Comparison of ENCODE assay signal across 23 mouse cellular contexts in genomic region chr1:160123957-160124356, GRCm38 (mm10). TPM values are rescaled to one million over a fixed set of nuclear protein-coding genes. Genes with fewer than 3 reads are reported as not detected.
DNase-seq lines count a peak whose midpoint lies in the region; ATAC-seq and TF ChIP-seq lines count a peak whose summit lies in the region.
"Had no signal": no experiment of that assay in that cellular context is flagged by ENCODE, and none has a peak within 500 bp of the region (broad histone marks: within the 10 kb centered on the region; RNA-seq: fewer than 3 reads in every experiment).

No protein-coding gene starts in this region.

- ATAC-seq in intestine, embryonic 16.5 days: peak; percentile 91
- peak; percentile 78 for ATAC-seq in stomach, embryonic 14.5 days (ENCODE audit: insufficient number of reproducible peaks, insufficient read depth, low FRiP score, low read depth)
- ATAC-seq in stomach, postnatal 0 days (ENCODE audit: low FRiP score, low TSS enrichment): peak; percentile 89
- ATAC-seq in kidney, embryonic 14.5 days (ENCODE audit: low FRiP score, low TSS enrichment): no peak
- ATAC-seq: CD4-positive, CD25-positive, alpha-beta regulatory T cell, adult 4 months; forebrain, embryonic 14.5 days; forebrain, postnatal 0 days had no signal

- no peaks in the 10 kb centered on the region for H3K36me3 ChIP-seq in intestine, embryonic 16.5 days (ENCODE audit: control insufficient read depth, insufficient read depth, low read length)
- H3K36me3 ChIP-seq in stomach, embryonic 14.5 days (ENCODE audit: control insufficient read depth, insufficient read depth, low read length): no peaks in the 10 kb centered on the region
- no peaks in the 10 kb centered on the region for H3K36me3 ChIP-seq in stomach, postnatal 0 days (ENCODE audit: control insufficient read depth, insufficient read depth, low read length)
- no peaks in the 10 kb centered on the region for H3K36me3 ChIP-seq in kidney, embryonic 14.5 days (ENCODE audit: control insufficient read depth, insufficient read depth, low read length)
- H3K36me3 ChIP-seq: embryonic facial prominence, embryonic 12.5 days; embryonic facial prominence, embryonic 15.5 days; hindbrain, embryonic 12.5 days had no signal

- TF ChIP-seq CTCF in stomach, postnatal 0 days (IDR thresholded peaks at IDR 0.05; ENCODE audit: low read depth): no peak

- H3K27ac ChIP-seq in intestine, embryonic 16.5 days (ENCODE audit: low read length): no peak overlapping the region
- H3K27ac ChIP-seq in stomach, embryonic 14.5 days (ENCODE audit: low read length): no peak overlapping the region; the same call in 1 of the 2 replicates
- H3K27ac ChIP-seq in stomach, postnatal 0 days (replicated peaks): no peak overlapping the region
- no peak overlapping the region for H3K27ac ChIP-seq in kidney, embryonic 14.5 days (ENCODE audit: low read depth, low read length)
- H3K27ac ChIP-seq: embryonic facial prominence, embryonic 12.5 days; embryonic facial prominence, embryonic 15.5 days; gastrocnemius, adult 2 months; hindbrain, embryonic 12.5 days had no signal

- no peak for TF ChIP-seq EP300 in stomach, postnatal 0 days (optimal IDR thresholded peaks at IDR 0.05)

- no peak overlapping the region for H3K4me3 ChIP-seq in intestine, embryonic 16.5 days (ENCODE audit: low read length)
- no peak overlapping the region for H3K4me3 ChIP-seq in stomach, embryonic 14.5 days (ENCODE audit: low read depth, low read length)
- H3K4me3 ChIP-seq in stomach, postnatal 0 days (ENCODE audit: low read depth, low read length): no peak overlapping the region
- H3K4me3 ChIP-seq in kidney, embryonic 14.5 days (ENCODE audit: low read length): no peak overlapping the region
- H3K4me3 ChIP-seq: embryonic facial prominence, embryonic 12.5 days; embryonic facial prominence, embryonic 15.5 days; gastrocnemius, adult 2 months; hindbrain, embryonic 12.5 days had no signal

- H3K4me2 ChIP-seq in intestine, embryonic 16.5 days (ENCODE audit: low read depth, low read length): no peak overlapping the region
- H3K4me2 ChIP-seq in stomach, embryonic 14.5 days (replicated peaks; ENCODE audit: low read depth, low read length): no peak overlapping the region
- no peak overlapping the region for H3K4me2 ChIP-seq in stomach, postnatal 0 days (replicated peaks; ENCODE audit: low read depth)
- no peak overlapping the region for H3K4me2 ChIP-seq in kidney, embryonic 14.5 days (replicated peaks; ENCODE audit: low read depth, low read length)
- H3K4me2 ChIP-seq: embryonic facial prominence, embryonic 12.5 days; embryonic facial prominence, embryonic 15.5 days; heart, embryonic 11.5 days; hindbrain, embryonic 12.5 days had no signal

- no peak for DNase-seq in stomach, postnatal 0 days (ENCODE audit: low spot score)
- DNase-seq in thymus, postnatal 36 days: no peak
- DNase-seq in yolk sac, embryonic 10.5 days (ENCODE audit: low spot score): no peak
- DNase-seq: adrenal gland, adult 2 months; adrenal gland, postnatal 14 days; cerebellum, adult 11 months; cerebellum, adult 2 months; cerebellum, adult 9-11 months; cerebellum, postnatal 25 days; forebrain, postnatal 0 days; gastrocnemius, adult 2 months; gastrocnemius, postnatal 14 days had no signal

- no peak overlapping the region for H3K9ac ChIP-seq in intestine, embryonic 16.5 days (ENCODE audit: low read depth, low read length)
- no peak overlapping the region for H3K9ac ChIP-seq in stomach, embryonic 14.5 days (replicated peaks; ENCODE audit: low read depth, low read length)
- no peak overlapping the region for H3K9ac ChIP-seq in stomach, postnatal 0 days (ENCODE audit: low read length)
- no peak overlapping the region for H3K9ac ChIP-seq in kidney, embryonic 14.5 days (ENCODE audit: low read depth, low read length)
- H3K9ac ChIP-seq: embryonic facial prominence, embryonic 12.5 days; embryonic facial prominence, embryonic 15.5 days; forebrain, postnatal 0 days; hindbrain, embryonic 12.5 days had no signal

- 73% methylated on average over 2 of the region's 2 CpGs for WGBS in intestine, embryonic 16.5 days
- WGBS in stomach, embryonic 14.5 days: 64% methylated on average over 2 of the region's 2 CpGs
- WGBS in stomach, postnatal 0 days: 55% methylated on average over 2 of the region's 2 CpGs
- 91% methylated on average over 2 of the region's 2 CpGs for WGBS in kidney, embryonic 14.5 days

- peaks cover 8% of the 10 kb centered on the region; the same call in 1 of the 2 replicates for H3K4me1 ChIP-seq in intestine, embryonic 16.5 days (ENCODE audit: control insufficient read depth, insufficient read depth, low read length)
- no peaks in the 10 kb centered on the region for H3K4me1 ChIP-seq in stomach, embryonic 14.5 days (ENCODE audit: control insufficient read depth, insufficient read depth, low read length)
- no peaks in the 10 kb centered on the region for H3K4me1 ChIP-seq in stomach, postnatal 0 days (replicated peaks; ENCODE audit: control insufficient read depth, insufficient read depth)
- H3K4me1 ChIP-seq in kidney, embryonic 14.5 days (ENCODE audit: control insufficient read depth, insufficient read depth, low read length): no peaks in the 10 kb centered on the region
- H3K4me1 ChIP-seq: embryonic facial prominence, embryonic 12.5 days; embryonic facial prominence, embryonic 15.5 days; hindbrain, embryonic 12.5 days had no signal

- no peaks in the 10 kb centered on the region for H3K27me3 ChIP-seq in intestine, embryonic 16.5 days (replicated peaks; ENCODE audit: control insufficient read depth, insufficient read depth, low read length)
- H3K27me3 ChIP-seq in stomach, embryonic 14.5 days (ENCODE audit: control insufficient read depth, insufficient read depth, low read length): no peaks in the 10 kb centered on the region
- H3K27me3 ChIP-seq in stomach, postnatal 0 days (ENCODE audit: control insufficient read depth, insufficient read depth, low read length): no peaks in the 10 kb centered on the region
- H3K27me3 ChIP-seq in kidney, embryonic 14.5 days (ENCODE audit: control insufficient read depth, insufficient read depth, low read length): no peaks in the 10 kb centered on the region
- H3K27me3 ChIP-seq: embryonic facial prominence, embryonic 12.5 days; embryonic facial prominence, embryonic 15.5 days; hindbrain, embryonic 12.5 days had no signal

- no peaks in the 10 kb centered on the region for H3K9me3 ChIP-seq in intestine, embryonic 16.5 days (ENCODE audit: control insufficient read depth, low read length)
- no peaks in the 10 kb centered on the region for H3K9me3 ChIP-seq in stomach, embryonic 14.5 days (ENCODE audit: control insufficient read depth, low read depth, low read length)
- no peaks in the 10 kb centered on the region for H3K9me3 ChIP-seq in stomach, postnatal 0 days (ENCODE audit: control insufficient read depth, low read length)
- H3K9me3 ChIP-seq in kidney, embryonic 14.5 days (ENCODE audit: control insufficient read depth, low read length): no peaks in the 10 kb centered on the region
- H3K9me3 ChIP-seq: embryonic facial prominence, embryonic 12.5 days; embryonic facial prominence, embryonic 15.5 days; hindbrain, embryonic 12.5 days had no signal

RNA-seq across cellular contexts. Expression of gene Tnn, which starts 29.4 kb away (rescaled TPM):
- 6.1 and 7.7 TPM in 2 replicates for polyA plus RNA-seq in intestine, embryonic 16.5 days (2015; fragmentation: Nextera tagmentation; extraction: Ambion mirVana)
- polyA plus RNA-seq in stomach, embryonic 14.5 days (2014; fragmentation: Nextera tagmentation; extraction: Ambion mirVana): 18.3 and 20.2 TPM in 2 replicates
- 3.7 and 4.0 TPM in 2 replicates for polyA plus RNA-seq in stomach, postnatal 0 days (2015; fragmentation: Nextera tagmentation; extraction: Ambion mirVana)
- polyA plus RNA-seq in kidney, embryonic 14.5 days (2014; fragmentation: Nextera tagmentation; extraction: Ambion mirVana): 0.28 and 0.31 TPM in 2 replicates
- polyA plus RNA-seq: adrenal gland, adult 2 months; C2C12; forebrain, embryonic 11.5 days; heart, embryonic 11.5 days had no signal
